Mouse (Mus musculus) brain, embryonic 14.5 days (tissue): ENCODE data around the gene Rnf220.

Experiments used
- CTCF ChIP-seq: fragments of 200-500 bp; IDR thresholded peaks from 2 replicates; pipeline ENCODE4 v1.5.1; 2012; ENCODE audit warnings: inconsistent platforms, mild to moderate bottlenecking, moderate library complexity, borderline replicate concordance; ENCODE audit not compliant: insufficient read depth, insufficient read length; ENCODE audit errors: extremely low read depth
- POLR2A ChIP-seq: fragments of 200-500 bp; IDR thresholded peaks from 2 replicates; pipeline ENCODE4 v1.6.1; 2012; ENCODE audit warnings: mild to moderate bottlenecking, inconsistent platforms, borderline replicate concordance; ENCODE audit not compliant: poor library complexity, insufficient read depth, insufficient read length, severe bottlenecking; ENCODE audit errors: extremely low read depth

- TF ChIP-seq CTCF, result no peak
- TF ChIP-seq POLR2A, result no peak
Measured at GRCm38 (mm10) chr4:117311891-117312290, 185.0 kb downstream of the Rnf220 start.
